Mouse (Mus musculus) layer of hippocampus, adult 2 months (tissue): ENCODE measurements around the gene Gm49373. TPM values are rescaled to one million over a fixed set of nuclear protein-coding genes. Genes with fewer than 3 reads are reported as not detected.

ENCODE experiments used
- DNase-seq, 2 experiments: peaks; one replicate each; pipeline ENCODE4 v3.0.0; 2022; ENCODE audit warnings: low spot score in 2 of 2
- H3K27ac ChIP-seq: fragments of 200-600 bp; 2 replicates; pipeline ENCODE4 v1.8.1; 2022
- H3K4me3 ChIP-seq: fragments of 200-600 bp; 2 replicates; pipeline ENCODE4 v1.8.1; 2022; ENCODE audit warnings: mild to moderate bottlenecking
- CTCF ChIP-seq: fragments of 200-600 bp; conservative IDR thresholded peaks from 2 replicates; pipeline ENCODE4 v1.8.1; 2022; ENCODE audit warnings: antibody characterized with exemption, mild to moderate bottlenecking, moderate library complexity
- total RNA-seq, 2 experiments: library from RNA; stranded (reverse); gene quantifications; 2 replicates each; pipeline ENCODE4 v1.2.3; 2021

Gene Gm49373
- total RNA-seq, 2 experiments from 2014 or later, result 0.74 to 2.7 TPM

DNA sequence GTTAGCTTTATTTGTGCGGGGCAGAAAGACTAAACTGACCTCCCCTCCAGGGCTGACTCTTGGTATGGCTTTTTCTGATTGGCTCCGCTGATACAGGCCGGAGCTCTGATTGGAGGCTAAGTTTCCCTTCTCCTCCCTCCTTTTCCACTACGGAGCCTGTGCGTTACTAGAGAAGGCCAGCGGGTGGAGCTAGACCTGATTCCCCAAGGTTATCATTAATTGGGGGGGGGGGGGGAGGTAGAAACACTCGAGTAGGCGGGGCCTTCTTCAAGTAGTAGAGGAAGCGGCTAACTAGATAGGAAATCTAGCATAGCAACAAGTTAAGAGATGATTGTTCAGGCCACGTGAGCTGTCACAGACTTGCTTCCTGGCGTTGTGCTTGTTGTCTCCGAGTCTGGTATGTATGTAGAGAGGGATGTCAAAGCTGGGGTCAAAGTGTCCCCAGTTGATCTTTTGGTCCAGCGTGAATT is 42.1 kb downstream of the Gm49373 start:
- Histone ChIP-seq H3K27ac (peak overlapping the region; percentile 98), H3K4me3 (peak overlapping the region; percentile 84)
- TF ChIP-seq CTCF, result peak; percentile 73
- peak; percentile 83 to 89 for DNase-seq

DNA sequence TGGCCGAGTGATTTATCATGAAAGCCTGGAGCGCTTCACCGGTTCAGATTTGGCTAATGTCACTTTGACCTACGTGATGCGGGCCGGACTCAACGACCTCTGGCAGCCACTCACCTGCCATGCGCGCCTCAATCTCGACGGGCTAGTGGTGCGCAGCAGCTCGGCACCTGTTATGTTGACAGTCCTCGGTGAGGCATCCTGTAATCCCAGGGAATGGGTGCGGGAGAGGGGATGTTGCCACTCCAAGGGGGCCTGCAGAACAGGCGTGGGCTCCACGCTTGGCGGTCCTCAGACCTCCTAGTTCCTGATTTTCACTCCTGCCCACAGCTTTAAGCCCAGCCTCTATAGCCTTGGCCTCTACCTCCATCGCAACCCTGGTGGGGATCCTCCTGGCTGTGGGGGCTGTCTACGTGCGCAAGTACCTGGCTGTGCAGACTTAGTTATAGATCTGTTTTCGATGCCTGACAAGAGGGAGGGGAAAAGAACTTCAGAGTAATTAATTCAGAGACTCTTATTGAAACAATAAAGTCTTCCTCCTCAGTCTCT is 42.8 kb downstream of the Gm49373 start:
- no peak for DNase-seq
- H3K27ac ChIP-seq, result peak overlapping the region; percentile 46; the same call in 1 of the 2 replicates
- TF ChIP-seq CTCF, result no peak
- peak overlapping the region; percentile 84 for H3K4me3 ChIP-seq

- Histone ChIP-seq H3K27ac (peak within 1 kb of the TSS; percentile 46; the same call in 1 of the 2 replicates), H3K4me3 (peak within 1 kb of the TSS; percentile 44)
- DNase-seq, result peak in 1 of 2 experiments; percentile 81
- TF ChIP-seq CTCF, result peak; percentile 96
Observed at GRCm38 (mm10) chr9:21029291-21030054, 43.4 kb downstream of the Gm49373 start, which contains the start of gene Icam4. Gene Icam4 (plus strand): TSS chr9:21029373.

GRCm38 (mm10) chr9:21028560-21029110 is 44.3 kb downstream of the Gm49373 start:
- TF ChIP-seq CTCF, result no peak
- H3K27ac ChIP-seq, result no peak overlapping the region
- H3K4me3 ChIP-seq, result no peak overlapping the region
- no peak for DNase-seq

GRCm38 (mm10) chr9:21027774-21028290 is 45.1 kb downstream of the Gm49373 start:
- H3K27ac ChIP-seq, result no peak overlapping the region
- no peak overlapping the region for H3K4me3 ChIP-seq
- no peak for TF ChIP-seq CTCF
- DNase-seq, result no peak

GRCm38 (mm10) chr9:21026849-21027248 is 46.0 kb downstream of the Gm49373 start:
- no peak for TF ChIP-seq CTCF
- no peak for DNase-seq
- Histone ChIP-seq H3K4me3 (no peak overlapping the region), H3K27ac (no peak overlapping the region)

DNA sequence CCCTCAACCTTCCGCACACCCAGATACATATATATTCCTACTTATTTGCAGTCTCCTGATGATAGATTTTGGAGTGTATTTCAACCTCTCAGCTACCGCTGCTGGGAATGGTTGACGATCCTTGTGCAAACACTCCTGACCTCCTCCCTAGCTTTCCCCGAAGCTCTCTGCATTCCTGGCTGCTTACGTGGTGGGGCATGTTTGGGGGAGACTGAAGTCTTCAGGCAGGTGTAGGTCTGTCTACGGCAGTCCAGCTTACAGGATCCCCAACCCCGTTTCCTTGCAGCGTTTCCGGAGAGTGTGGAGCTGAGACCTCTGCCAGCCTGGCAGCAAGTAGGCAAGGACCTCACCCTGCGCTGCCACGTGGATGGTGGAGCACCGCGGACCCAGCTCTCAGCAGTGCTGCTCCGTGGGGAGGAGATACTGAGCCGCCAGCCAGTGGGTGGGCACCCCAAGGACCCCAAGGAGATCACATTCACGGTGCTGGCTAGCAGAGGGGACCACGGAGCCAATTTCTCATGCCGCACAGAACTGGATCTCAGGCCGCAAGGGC is 47.6 kb downstream of the Gm49373 start:
- no peak for DNase-seq
- no peak overlapping the region for H3K4me3 ChIP-seq
- H3K27ac ChIP-seq, result no peak overlapping the region
- no peak for TF ChIP-seq CTCF

DNA sequence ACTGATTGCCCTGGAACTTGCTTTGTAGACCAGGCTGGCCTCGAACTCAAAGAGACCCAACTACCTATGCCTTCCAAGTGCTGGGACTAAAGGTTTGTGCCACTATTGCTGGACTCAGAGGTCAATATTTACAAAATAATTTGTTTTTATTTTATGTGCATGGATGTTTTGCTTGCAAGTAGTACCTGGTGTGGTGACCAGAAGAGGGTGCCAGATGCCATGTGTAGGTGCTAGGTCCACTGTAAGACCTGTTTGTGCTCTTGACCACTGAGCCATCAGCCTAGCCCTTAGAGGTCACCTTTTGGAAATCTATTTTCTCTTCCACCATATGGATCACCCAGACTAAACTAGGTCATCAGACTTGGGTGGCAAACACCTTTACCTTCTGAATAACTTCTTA is 50.2 kb downstream of the Gm49373 start:
- TF ChIP-seq CTCF, result no peak
- H3K4me3 ChIP-seq, result no peak overlapping the region
- no peak for DNase-seq

DNA sequence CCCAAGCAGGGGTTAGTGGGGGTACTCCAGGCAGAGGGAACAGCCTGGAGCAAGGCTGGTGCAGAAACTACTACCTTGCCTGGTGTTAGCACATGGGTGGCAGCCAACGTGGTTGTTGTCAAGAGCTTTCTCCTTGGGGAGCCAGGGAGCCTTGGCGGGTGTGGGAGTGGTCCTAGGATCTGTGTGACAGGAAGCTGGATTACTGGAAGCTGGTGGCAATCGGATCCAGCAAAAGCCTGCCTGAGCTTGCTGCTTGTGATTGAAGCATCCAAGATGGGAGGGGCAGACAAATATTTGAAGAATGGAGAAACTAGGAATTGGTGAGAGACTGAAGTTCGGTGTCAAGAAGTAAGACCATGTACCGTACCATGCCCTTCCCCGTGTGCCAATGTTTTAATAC is 50.6 kb downstream of the Gm49373 start:
- no peak for TF ChIP-seq CTCF

More for the DNA sequence above, 50.2 kb downstream of the Gm49373 start:
- no peak overlapping the region for H3K27ac ChIP-seq

DNA sequence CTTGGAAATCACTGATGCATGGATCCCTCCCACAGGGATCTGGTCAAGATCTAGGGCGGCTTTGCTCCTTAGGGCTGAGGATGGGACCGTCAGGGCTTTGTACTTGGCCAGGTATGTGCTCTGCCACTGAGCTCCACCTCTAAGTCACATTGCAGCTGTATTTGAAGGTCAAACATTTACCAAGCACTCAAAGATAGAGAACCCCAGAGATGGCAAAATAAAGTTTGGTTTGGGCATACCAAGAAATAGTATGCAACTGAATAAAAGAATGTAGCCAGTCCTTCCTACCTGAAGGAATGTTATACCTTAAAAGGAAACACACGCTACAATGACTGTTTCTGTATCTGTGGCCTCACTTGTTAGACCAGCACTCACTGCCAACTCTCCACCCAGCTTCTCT is 51.5 kb downstream of the Gm49373 start:
- H3K27ac ChIP-seq, result no peak overlapping the region
- no peak for DNase-seq
- no peak overlapping the region for H3K4me3 ChIP-seq
- TF ChIP-seq CTCF, result no peak

More for the DNA sequence above, 50.6 kb downstream of the Gm49373 start:
- Histone ChIP-seq H3K4me3 (no peak overlapping the region), H3K27ac (no peak overlapping the region)
- DNase-seq, result no peak

DNA sequence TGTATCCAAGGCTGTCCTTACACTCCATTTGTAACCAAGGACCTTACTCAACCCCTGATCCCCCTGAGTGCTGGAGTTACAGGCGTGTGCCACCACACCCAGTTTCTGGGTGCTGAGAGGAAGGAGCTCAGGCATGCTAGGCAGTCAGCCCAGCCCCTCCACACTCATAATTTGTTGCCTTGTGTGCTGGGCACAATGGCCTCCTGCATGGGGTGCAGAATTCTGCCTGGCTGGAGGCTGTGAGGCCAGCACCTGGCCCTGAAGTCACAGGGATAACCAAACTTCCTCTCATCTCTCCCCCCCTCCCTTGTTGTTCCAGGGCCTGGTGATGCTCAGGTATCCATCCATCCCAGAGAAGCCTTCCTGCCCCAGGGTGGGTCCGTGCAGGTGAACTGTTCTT is 54.3 kb downstream of the Gm49373 start:
- DNase-seq, result no peak
- TF ChIP-seq CTCF, result no peak
- no peak overlapping the region for H3K4me3 ChIP-seq
- H3K27ac ChIP-seq, result no peak overlapping the region

- Histone ChIP-seq H3K27ac (no peak overlapping the region), H3K4me3 (no peak overlapping the region)
- TF ChIP-seq CTCF, result no peak
- no peak for DNase-seq
Observed at GRCm38 (mm10) chr9:21017177-21017575, 55.7 kb downstream of the Gm49373 start.
